Mouse (Mus musculus) 3T3-L1 (cell line): Measurements from ENCODE around the gene Wdfy2.

Experiments
- DNase-seq: peaks from one replicate; pipeline ENCODE4 v3.0.0-alpha.2; 2015; ENCODE audit warnings: low read depth, low spot score

Gene Wdfy2

GRCm38 (mm10) chr14:62924800-62925199 is 87.3 kb downstream of the Wdfy2 start:
- DNase-seq = no peak

GRCm38 (mm10) chr14:62928101-62928541 is 90.6 kb downstream of the Wdfy2 start:
- no peak for DNase-seq

DNA sequence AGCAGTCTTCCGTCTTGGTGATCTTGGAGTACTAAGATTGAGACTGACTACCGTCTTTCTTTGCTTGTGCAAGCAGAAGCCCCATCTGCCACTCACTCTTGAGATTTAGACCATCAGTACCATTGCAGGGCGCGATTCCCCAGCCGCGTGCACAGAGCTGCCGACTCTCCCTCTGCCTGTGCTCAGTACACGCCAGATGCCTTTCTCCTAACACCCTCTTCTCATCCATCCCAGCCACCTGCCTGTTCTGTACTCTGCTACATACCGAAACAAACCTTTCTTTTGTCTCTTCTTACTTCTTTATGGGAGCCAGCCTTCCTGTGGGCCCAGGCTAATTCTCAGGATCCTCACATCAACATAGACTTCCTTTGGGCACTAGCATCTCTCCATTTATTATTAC is 97.9 kb downstream of the Wdfy2 start:
- no peak for DNase-seq

DNA sequence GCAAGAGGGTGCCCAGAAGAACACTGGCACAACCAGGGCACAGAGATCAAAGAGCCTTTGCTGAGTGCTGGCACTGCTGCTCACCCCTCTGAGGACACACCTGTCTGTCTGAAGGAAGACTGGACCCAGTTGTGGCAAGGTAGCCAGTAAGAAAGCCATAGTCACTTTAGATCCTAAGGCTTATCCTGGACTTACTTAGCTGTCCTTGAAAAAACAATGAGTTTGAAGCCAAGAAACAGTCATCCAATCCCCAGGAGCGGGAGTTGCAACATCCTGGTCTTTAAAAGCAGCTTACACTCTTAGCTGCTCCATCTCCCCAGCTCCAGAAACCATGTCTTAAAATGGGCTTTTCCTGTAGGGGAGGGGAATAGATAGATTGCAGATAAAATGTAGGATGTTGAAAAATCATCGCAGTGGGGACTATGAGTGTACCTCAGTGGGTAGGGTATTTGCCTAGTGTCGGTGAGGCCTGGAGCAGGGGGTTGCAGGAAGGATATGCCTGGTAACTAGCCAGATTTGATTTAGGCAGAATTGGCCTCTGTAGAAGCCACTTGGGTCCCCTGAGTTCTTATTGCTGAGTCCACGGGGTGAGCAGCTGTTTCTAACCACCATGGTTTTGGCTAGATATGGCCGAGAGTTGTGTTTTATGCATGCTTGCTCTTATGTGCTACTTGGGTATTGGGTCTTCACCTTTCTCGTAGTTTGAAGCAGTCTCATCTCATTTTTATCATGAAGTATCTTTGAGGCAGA is 99.3 kb downstream of the Wdfy2 start:
- DNase-seq = peak; percentile 45

DNA sequence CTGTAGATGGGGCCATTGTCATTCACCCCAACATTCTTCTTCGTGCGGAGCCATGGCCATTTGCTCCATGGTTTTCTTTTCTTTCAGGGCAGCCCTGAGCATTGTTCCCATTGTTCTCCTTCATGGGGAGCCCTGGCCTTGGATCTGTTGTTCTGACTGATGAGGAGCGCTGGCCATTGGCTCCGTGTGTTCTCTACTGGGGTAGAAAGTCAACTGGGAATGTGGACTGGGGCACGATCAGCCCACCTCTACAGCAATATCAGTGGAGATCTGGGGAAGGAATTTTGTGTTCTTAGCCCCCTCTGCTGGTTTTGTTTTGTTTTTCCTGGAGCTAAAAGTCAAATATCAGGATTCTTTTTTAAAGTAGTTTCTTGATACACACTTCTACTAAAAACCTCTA is 100.2 kb downstream of the Wdfy2 start:
- DNase-seq = peak; percentile 16

DNA sequence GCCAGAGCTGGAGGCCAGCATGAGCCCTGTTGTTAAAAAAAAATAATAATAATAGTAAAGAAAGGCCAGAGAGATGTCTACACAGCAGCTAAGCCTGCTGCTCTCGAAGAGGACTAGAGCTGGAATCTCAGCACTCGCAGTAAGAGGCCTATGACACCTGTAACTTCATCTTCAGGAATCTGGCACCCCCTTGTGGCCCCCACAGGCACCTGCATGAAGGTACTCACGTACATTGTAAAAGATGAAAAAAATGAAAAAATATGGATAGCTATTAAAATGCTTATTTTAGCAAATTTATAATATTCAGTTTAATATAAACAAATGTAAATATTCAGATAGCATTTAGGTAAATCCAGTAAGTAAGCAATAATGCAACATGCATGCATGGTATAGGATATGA is 102.0 kb downstream of the Wdfy2 start:
- DNase-seq = no peak

DNA sequence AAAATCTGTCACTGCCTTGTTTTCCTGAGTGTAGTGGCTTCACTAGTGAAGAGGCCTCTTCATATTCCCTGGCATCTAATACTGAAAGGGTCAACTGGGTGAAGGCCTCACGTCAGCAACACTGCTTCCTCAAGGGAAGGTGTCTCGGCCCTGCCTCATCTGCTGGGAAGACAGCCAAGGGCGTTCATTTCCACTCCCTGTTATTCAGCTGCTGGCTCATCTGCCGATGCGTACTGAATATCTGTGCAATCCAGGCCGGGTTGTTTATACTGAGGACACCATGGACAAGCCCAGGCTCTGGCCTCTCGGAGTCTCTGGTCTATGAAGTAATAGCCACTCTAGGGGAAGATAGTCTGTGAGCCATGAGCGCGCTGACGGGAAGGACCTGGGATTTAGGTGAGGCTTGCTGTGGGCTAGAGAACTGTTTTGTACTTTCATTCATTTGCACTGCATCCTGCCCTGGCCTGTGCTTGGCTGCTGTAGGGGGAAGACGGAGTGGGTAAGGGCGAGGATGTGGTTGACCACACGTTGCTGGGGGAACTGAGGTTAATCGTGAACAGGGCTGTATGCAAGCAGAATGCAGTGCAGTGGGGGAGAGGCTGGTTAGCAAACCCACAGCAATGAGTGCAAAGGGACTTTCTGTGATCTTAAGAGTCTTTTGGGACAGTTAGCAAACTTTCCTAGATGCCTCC is 103.1 kb downstream of the Wdfy2 start:
- DNase-seq = peak; percentile 77

DNA sequence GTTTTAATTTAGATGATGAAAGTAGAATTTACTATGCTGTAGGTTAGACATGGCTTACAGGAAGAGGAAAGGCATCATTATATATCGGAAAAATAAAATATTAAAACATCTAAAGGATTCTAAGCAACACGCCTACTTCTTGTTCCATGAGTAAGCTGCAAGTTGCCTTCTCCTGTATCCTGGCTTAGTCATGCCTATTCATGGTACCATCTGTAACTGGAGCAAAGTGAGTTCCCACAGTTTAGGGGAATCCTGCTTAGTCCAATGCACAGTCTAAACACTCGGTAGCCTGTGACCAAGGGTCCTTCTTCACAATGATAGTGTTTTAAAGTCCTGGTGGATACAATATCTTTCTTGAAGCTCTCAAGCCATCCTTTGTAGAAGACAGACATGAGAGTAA is 109.3 kb downstream of the Wdfy2 start:
- no peak for DNase-seq

DNA sequence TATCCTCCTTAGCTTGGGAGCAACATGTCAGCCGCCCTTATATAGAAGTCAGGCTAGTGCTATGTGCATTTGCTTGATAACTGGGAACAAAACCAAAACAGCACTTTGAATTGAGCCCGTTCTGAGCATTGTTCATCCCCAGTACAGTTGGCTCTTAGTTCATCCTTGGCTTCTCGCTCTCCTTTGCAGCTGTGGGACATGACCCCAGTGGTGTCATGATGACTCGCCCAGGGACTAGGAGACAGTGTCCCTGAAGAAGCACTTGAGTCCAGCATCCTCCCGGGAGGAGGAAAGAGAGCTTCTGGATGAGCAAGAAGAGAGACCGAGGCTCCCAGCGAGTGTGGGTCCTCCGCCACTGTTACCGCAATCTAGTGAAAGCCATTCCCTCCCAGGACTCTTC is 118.6 kb downstream of the Wdfy2 start:
- no peak for DNase-seq

- no peak for DNase-seq
Measured at GRCm38 (mm10) chr14:62963632-62964031, 126.2 kb downstream of the Wdfy2 start.

GRCm38 (mm10) chr14:62965342-62965741 is 127.9 kb downstream of the Wdfy2 start:
- DNase-seq = no peak

- no peak for DNase-seq
Measured at GRCm38 (mm10) chr14:62965811-62966520, 128.5 kb downstream of the Wdfy2 start.

GRCm38 (mm10) chr14:62975046-62975445 is 137.6 kb downstream of the Wdfy2 start:
- DNase-seq = peak; percentile 58

- no peak for DNase-seq
Measured at GRCm38 (mm10) chr14:62979815-62980214, 142.3 kb downstream of the Wdfy2 start.

GRCm38 (mm10) chr14:62984410-62984809 is 146.9 kb downstream of the Wdfy2 start, which contains the start of gene Defb48:
TSS of gene Defb48 (minus strand) at chr14:62984510.
- DNase-seq = no peak

DNA sequence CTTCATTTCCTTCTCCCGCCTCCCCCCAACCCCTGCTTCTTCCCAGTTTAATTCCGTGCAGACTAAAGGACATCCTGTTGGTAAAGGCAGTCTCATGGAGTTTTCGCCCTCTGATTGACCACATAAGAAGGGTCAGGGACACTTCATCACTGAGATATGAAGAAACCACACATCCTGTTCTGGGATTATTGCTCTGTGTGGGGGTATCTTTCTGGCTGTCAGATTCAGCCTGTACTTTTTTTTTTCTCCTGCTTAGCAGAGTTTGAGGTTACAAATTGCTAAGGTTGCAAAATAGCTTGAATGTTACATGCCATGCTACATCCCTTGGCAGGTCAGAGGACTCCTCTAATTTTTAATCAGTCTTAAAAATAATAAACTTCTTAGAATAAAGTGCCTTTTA is 153.8 kb downstream of the Wdfy2 start:
- DNase-seq = peak; percentile 74

DNA sequence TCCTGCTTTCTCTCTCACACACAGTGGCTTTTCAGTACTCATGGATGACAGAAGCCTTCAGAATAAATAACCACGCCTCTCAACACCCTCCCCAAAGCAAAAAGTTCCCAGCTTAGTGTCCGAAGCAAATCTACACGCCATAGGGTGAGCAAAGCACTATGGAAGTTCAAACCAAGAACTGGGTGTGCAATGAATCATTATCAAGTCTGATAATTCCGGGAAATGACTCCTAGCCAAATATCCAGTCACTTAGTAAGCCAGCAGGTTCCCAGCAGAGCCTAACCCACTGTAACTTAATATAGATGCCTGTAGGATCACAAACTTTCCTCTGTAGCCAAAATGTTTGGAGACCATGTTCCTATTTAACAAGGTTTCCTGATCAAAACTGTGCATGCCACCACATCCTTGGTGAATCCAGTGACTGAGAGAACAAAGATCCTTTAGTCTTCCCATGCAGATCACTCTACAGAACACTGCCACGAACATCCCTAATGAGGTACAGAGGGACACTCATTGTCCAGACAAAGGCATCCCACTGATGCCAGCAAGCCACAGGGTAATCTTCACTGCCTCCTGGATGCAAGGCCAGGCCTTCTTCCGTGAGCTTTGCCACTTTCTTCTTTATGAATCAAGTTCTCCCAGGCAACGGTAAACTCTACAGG is 154.5 kb downstream of the Wdfy2 start:
- DNase-seq = peak; percentile 54

DNA sequence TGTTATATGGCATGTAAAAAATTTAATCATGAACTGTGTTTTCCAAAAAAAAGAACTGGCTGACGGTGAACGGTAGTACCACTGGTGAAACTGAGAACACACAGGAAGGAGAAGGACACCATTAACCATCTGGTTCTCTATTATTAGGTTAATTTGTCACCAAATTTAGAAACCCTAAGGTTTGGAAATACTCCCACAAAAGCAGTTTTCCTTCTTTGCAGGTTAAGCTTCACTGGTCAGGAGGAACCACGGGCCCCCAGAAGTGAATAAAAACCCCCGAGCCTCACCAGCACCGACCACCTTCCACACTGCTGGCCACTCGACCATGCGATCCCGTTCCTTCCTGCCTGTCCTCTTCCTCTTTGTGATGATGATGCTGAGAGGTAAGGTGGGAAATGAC is 160.3 kb downstream of the Wdfy2 start, which contains the start of gene Defb47:
Gene Defb47, plus strand, starts transcription at position 301 of the 400 bp plus-strand sequence.
- no peak for DNase-seq

GRCm38 (mm10) chr14:62998977-62999376 is 161.5 kb downstream of the Wdfy2 start:
- DNase-seq = no peak

DNA sequence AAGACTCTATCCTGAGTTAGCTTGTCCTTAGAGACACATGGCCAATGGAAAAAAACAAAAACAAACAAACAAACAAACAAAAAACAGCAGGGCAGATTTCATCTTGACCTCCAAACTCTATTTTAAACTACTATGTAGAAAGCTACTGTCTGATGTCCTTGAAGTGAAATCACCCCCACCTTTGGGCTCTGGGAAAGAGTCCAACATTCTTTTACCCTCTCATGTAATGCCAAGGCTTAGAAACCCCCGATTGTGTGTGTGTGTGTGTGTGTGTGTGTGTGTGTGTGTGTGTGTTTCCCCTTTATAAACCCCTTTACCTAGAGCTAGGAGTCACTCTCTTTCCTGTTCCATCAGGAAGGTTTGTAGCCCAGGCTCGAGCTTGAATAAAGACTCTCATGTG is 165.1 kb downstream of the Wdfy2 start:
- no peak for DNase-seq
